Mouse (Mus musculus): Measurements from ENCODE around the gene Tpbpa.
A peak's percentile ranks its signal among the peaks of the same experiment; 100 is the strongest.
"Not testable (repeated sequence)": the region's sequence is repeated elsewhere in the genome, so short reads cannot be mapped to it uniquely, and the experiment has no call there.

Gene Tpbpa

GRCm38 (mm10) chr13:60941884-60942283, at the start of gene Tpbpa:
Tpbpa (minus strand) TSS chr13:60941984.
- not testable (repeated sequence) for DNase-seq

GRCm38 (mm10) chr13:60986915-60987314, 45.1 kb upstream of the Tpbpa start:
- not testable (repeated sequence) for DNase-seq

GRCm38 (mm10) chr13:60972319-60972718, 30.5 kb upstream of the Tpbpa start:
- DNase-seq, result peak in 1 of 2 experiments; percentile 6

GRCm38 (mm10) chr13:60963985-60964384, 22.2 kb upstream of the Tpbpa start:
- DNase-seq, result not testable (repeated sequence)

GRCm38 (mm10) chr13:60961706-60962105, 19.9 kb upstream of the Tpbpa start:
- peak in 1 of 2 experiments; percentile 12 for DNase-seq

- DNase-seq, result peak; percentile 64 to 80
Measured at GRCm38 (mm10) chr13:60936500-60936901, 5.3 kb downstream of the Tpbpa start, which contains the start of the genes Gm49391 and Ctla2a. Gm49391 (minus strand) TSS chr13:60936571. Ctla2a (minus strand) TSS chr13:60936625.

- DNase-seq, result not testable (repeated sequence)
Measured at GRCm38 (mm10) chr13:60935490-60935889, 6.3 kb downstream of the Tpbpa start, which contains the start of gene Gm49393. Gm49393 (minus strand) TSS chr13:60935590.

- not testable (repeated sequence) for DNase-seq
Measured at GRCm38 (mm10) chr13:60904780-60905179, 37.0 kb downstream of the Tpbpa start, which contains the start of gene Tpbpb. Tpbpb (minus strand) TSS chr13:60904880.

GRCm38 (mm10) chr13:60897328-60897727, 44.5 kb downstream of the Tpbpa start, which contains the start of gene Ctla2b:
Ctla2b (minus strand) TSS chr13:60897447.
- peak; percentile 47 to 74 for DNase-seq

GRCm38 (mm10) chr13:60896794-60897193, 45.0 kb downstream of the Tpbpa start, which contains the start of gene Gm49392:
Gm49392 (minus strand) TSS chr13:60896894.
- DNase-seq, result not testable (repeated sequence)

GRCm38 (mm10) chr13:60895406-60896160, 46.2 kb downstream of the Tpbpa start:
- DNase-seq, result no peak

GRCm38 (mm10) chr13:60892301-60892700, 49.5 kb downstream of the Tpbpa start:
- DNase-seq, result no peak
